Mouse (Mus musculus): ENCODE measurements around the gene Slc15a4. TPM values are rescaled to one million over a fixed set of nuclear protein-coding genes. Genes with fewer than 3 reads are reported as not detected.

Slc15a4 gene
- polyA plus RNA-seq, 1 experiment from 2014 or later = 9.8 TPM

DNA sequence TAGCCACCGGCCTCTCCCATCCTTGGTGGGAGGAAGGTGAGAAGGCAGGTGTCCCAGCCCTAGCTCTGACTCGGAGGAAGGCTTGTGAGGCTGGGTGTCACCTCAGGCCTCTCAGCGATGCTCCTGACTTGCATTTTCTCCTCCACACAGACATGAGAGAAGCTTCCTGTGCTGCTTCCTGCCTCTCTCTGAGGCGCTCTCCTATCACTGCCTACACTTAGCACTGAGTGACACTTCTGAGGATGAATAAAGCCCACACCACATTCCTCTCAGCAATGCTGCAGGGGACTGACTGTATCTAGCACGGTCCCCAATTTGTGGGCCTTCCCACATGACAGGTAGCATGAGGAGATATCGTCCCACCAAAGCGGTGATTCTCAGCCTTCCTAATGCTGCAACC is 35.8 kb downstream of the Slc15a4 start:
- Histone ChIP-seq H3K4me3 (replicated peaks) (no peak overlapping the region), H3K27ac (replicated peaks) (no peak overlapping the region), H3K27me3 (no peaks in the 10 kb centered on the region), H3K4me1 (replicated peaks) (no peaks in the 10 kb centered on the region), H3K9me3 (replicated peaks) (no peaks in the 10 kb centered on the region), H3K4me2 (no peak overlapping the region), H3K9ac (no peak overlapping the region), H3K36me3 (replicated peaks) (peaks cover 98% of the 10 kb centered on the region)
- WGBS (ENCODE audit: insufficient replicate concordance) = 66% methylated on average over 7 of the region's 7 CpGs
- ATAC-seq (ENCODE audit: insufficient read depth) = no peak

DNA sequence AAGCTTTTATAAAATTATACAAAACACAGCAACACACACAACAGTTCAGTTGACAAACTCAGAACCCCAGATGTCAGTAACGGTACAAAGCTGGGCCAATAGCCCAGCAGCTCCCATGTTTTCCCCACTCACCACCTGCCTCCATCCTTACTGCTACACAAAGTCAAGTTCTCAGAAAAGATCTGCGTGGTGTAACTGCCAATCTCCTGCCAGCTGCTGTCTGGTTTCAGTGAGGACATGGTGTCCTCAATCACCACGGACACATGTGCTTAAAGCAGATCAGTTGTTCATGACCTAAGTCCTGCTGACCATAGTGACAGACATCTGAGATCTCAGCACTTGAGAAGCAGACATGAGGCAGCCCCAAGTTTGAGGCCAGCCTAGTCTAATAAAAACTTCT is 37.0 kb downstream of the Slc15a4 start:
- Histone ChIP-seq H3K9me3 (replicated peaks) (no peaks in the 10 kb centered on the region), H3K9ac (no peak overlapping the region), H3K4me3 (replicated peaks) (no peak overlapping the region), H3K27me3 (no peaks in the 10 kb centered on the region), H3K36me3 (replicated peaks) (peaks cover 86% of the 10 kb centered on the region), H3K27ac (replicated peaks) (no peak overlapping the region), H3K4me1 (replicated peaks) (no peaks in the 10 kb centered on the region), H3K4me2 (no peak overlapping the region)
- 74% methylated on average over 3 of the region's 3 CpGs for WGBS (ENCODE audit: insufficient replicate concordance)
- no peak for ATAC-seq (ENCODE audit: insufficient read depth)

DNA sequence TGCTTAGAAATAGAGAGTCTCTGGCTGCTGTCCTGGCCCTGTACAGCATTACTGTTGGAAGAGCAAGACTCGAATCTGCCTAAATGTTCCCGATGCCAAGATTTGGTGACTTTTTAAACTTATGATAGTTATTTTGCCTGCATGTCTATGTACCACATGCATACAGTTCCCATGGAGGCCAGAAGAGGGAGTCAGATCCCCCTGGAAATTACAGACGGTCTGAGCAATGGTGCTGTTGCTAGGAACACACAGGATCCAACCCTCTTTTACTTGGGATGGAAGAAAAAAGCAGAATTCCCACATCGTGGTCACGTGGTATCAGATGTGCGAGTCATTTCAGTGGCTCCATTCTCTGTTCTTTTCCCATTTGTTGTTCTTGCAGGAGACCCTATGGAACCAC is 39.8 kb downstream of the Slc15a4 start:
- Histone ChIP-seq H3K4me3 (replicated peaks) (no peak overlapping the region), H3K9me3 (replicated peaks) (no peaks in the 10 kb centered on the region), H3K9ac (no peak overlapping the region), H3K4me1 (replicated peaks) (no peaks in the 10 kb centered on the region), H3K36me3 (replicated peaks) (peaks cover 58% of the 10 kb centered on the region), H3K27me3 (no peaks in the 10 kb centered on the region), H3K4me2 (no peak overlapping the region), H3K27ac (replicated peaks) (no peak overlapping the region)
- no peak for ATAC-seq (ENCODE audit: insufficient read depth)
- 72% methylated on average over 6 of the region's 6 CpGs for WGBS (ENCODE audit: insufficient replicate concordance)

DNA sequence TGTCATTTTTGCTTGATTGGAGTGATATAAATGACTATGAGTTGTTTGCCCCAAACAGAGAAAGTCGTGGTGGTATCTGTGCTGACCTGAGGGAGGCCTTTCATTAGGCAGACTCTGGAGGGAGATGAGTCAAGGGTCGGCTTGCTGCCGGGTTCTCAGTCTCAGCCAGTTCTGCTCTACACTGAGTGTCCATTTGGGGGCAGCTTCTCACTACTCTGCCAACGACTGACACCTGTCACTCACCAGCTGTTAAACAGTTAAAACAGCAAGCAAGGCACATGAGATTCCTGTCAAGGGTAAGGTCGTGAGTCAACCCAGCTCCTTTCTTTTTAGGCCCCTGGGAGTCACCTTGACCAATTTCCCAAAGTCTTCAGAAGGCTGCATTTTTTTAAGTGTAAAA is 40.3 kb downstream of the Slc15a4 start:
- no peak for ATAC-seq (ENCODE audit: insufficient read depth)
- WGBS (ENCODE audit: insufficient replicate concordance) = 59% methylated on average over 5 of the region's 5 CpGs
- H3K36me3 ChIP-seq (replicated peaks) = peaks cover 53% of the 10 kb centered on the region

DNA sequence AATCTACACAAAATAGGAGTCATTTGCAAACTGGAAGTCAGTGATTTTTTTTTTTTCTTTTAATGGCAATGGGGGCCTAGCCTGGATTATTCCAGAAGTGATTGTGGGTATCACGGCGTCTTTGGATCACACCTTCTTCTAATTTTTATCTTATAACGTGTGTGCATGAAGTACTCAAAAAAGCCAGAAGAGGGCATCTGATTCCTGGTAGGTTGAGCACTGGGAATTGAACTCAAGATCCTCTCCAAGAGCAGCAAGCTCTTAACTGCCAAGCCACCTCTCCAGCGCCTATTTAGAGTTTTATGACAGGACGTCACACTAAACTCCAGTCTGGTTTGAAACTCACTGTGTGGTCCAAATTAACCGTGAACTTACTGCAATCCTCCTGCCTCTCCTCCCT is 44.8 kb downstream of the Slc15a4 start:
- 51% methylated on average over 6 of the region's 6 CpGs for WGBS (ENCODE audit: insufficient replicate concordance)

More for the DNA sequence above, 40.3 kb downstream of the Slc15a4 start:
- Histone ChIP-seq H3K4me3 (replicated peaks) (no peak overlapping the region), H3K9me3 (replicated peaks) (no peaks in the 10 kb centered on the region), H3K9ac (no peak overlapping the region), H3K4me2 (no peak overlapping the region), H3K27ac (replicated peaks) (no peak overlapping the region), H3K4me1 (replicated peaks) (no peaks in the 10 kb centered on the region), H3K27me3 (no peaks in the 10 kb centered on the region)

DNA sequence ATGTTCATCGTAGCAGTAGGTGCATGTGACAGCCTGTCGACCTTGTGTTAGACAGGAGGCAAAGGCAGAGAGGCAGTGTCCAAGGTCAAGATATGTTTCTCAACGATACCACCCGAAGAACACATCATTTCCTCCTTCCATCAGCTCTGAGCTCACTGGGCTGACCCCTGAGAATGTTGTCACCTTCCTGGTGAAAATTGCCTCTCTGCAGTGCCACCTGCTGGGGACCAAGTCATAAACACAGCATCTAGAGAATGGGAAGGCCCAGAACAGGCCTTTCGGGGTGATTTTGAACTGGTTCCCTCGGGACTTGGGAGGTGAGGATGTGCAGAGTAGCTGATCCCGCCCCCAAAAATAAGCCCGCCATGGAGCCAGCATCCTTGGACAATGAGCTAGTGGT is 49.0 kb downstream of the Slc15a4 start:
- Histone ChIP-seq H3K9ac (no peak overlapping the region), H3K36me3 (replicated peaks) (no peaks in the 10 kb centered on the region), H3K27ac (replicated peaks) (no peak overlapping the region), H3K27me3 (no peaks in the 10 kb centered on the region), H3K4me3 (replicated peaks) (no peak overlapping the region), H3K9me3 (replicated peaks) (no peaks in the 10 kb centered on the region), H3K4me1 (replicated peaks) (no peaks in the 10 kb centered on the region), H3K4me2 (no peak overlapping the region)
- 53% methylated on average over 8 of the region's 8 CpGs for WGBS (ENCODE audit: insufficient replicate concordance)
- no peak for ATAC-seq (ENCODE audit: insufficient read depth)

More for the DNA sequence above, 44.8 kb downstream of the Slc15a4 start:
- Histone ChIP-seq H3K27ac (replicated peaks) (no peak overlapping the region), H3K4me3 (replicated peaks) (no peak overlapping the region), H3K4me2 (no peak overlapping the region), H3K9me3 (replicated peaks) (no peaks in the 10 kb centered on the region), H3K9ac (no peak overlapping the region), H3K27me3 (no peaks in the 10 kb centered on the region), H3K36me3 (replicated peaks) (peaks cover 8% of the 10 kb centered on the region; the same call in 1 of the 2 replicates), H3K4me1 (replicated peaks) (no peaks in the 10 kb centered on the region)
- ATAC-seq (ENCODE audit: insufficient read depth) = no peak

DNA sequence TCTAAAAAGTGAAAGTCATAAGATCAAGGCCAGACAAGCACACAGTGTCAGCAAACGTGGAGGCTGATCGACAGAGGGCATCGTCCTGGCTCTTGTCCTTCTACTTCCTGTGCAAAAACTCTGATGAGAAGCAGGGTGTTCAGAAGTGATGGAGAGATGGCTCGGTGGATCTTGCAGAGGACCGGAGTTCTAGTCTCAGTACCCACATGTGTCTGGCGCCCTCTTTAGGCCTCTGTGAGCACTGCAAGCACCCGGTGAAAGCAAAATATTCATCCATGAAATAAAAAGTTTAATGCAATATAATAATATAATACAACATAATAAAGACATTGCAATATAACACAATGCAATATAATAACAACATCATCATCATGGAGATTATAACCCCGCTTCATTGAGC is 55.3 kb downstream of the Slc15a4 start:
- H3K4me1 ChIP-seq (replicated peaks) = no peaks in the 10 kb centered on the region
- H3K27ac ChIP-seq (replicated peaks) = no peak overlapping the region
- H3K27me3 ChIP-seq = no peaks in the 10 kb centered on the region
- no peaks in the 10 kb centered on the region for H3K9me3 ChIP-seq (replicated peaks)
- H3K9ac ChIP-seq = no peak overlapping the region
- no peak for ATAC-seq (ENCODE audit: insufficient read depth)
- H3K4me2 ChIP-seq = no peak overlapping the region
- no peaks in the 10 kb centered on the region for H3K36me3 ChIP-seq (replicated peaks)
- WGBS (ENCODE audit: insufficient replicate concordance) = 46% methylated on average over 8 of the region's 8 CpGs
- no peak overlapping the region for H3K4me3 ChIP-seq (replicated peaks)

DNA sequence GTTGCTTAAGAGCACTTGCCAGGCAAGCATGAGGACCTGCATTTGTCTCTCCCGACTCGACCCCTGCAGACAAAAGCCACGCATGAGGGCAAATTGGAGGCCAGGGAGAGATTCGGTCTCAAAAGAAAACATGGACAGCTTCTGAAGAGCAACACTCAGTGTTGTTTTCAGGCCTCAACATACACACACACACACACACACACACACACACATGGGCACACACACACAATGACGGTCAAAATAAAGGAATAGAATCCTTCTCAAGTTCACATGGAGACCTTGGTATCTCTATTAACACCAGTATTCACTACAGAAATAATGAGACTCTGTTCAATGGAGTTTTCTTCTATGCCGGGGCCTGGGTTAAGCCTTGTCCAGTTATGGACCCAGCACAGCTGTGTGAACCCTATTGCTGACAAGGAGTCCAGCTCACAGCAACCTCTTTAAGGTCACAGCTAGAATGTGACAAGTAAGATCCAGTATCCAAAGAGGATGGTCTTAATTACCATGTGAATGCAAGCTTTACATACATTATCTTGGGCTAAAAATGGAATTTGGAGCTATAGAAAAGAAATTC is 65.4 kb downstream of the Slc15a4 start:
- no peak overlapping the region for H3K4me2 ChIP-seq
- ATAC-seq (ENCODE audit: insufficient read depth) = no peak
- H3K27me3 ChIP-seq = no peaks in the 10 kb centered on the region
- H3K4me1 ChIP-seq (replicated peaks) = no peaks in the 10 kb centered on the region
- no peak overlapping the region for H3K9ac ChIP-seq
- H3K27ac ChIP-seq (replicated peaks) = no peak overlapping the region
- H3K36me3 ChIP-seq (replicated peaks) = no peaks in the 10 kb centered on the region
- no peak overlapping the region for H3K4me3 ChIP-seq (replicated peaks)
- WGBS (ENCODE audit: insufficient replicate concordance) = 59% methylated on average over 6 of the region's 6 CpGs
- no peaks in the 10 kb centered on the region for H3K9me3 ChIP-seq (replicated peaks)

DNA sequence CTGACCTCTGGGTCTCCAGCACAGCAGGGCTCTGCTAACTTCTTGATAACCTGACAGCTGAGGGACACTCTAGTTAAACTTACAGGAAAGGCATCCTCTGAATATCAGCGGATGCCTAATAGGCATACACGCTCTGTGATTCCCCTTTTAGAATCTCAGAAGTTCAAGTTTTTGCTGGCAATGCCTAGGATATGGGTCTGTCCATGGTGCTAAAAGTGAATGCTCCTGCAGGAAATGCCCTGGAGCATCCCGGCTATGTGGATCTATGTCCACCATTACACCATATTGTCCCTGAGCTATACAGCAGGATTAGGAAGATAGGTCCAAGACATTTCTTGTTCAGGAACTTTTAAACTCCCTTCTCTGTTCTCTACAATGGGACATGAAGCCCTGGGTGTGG is 71.6 kb downstream of the Slc15a4 start:
- Histone ChIP-seq H3K9me3 (replicated peaks) (no peaks in the 10 kb centered on the region), H3K27ac (replicated peaks) (no peak overlapping the region), H3K4me3 (replicated peaks) (no peak overlapping the region), H3K27me3 (no peaks in the 10 kb centered on the region), H3K4me1 (replicated peaks) (no peaks in the 10 kb centered on the region), H3K9ac (no peak overlapping the region), H3K4me2 (no peak overlapping the region), H3K36me3 (replicated peaks) (no peaks in the 10 kb centered on the region)
- ATAC-seq (ENCODE audit: insufficient read depth) = no peak
- 73% methylated on average over 3 of the region's 3 CpGs for WGBS (ENCODE audit: insufficient replicate concordance)

DNA sequence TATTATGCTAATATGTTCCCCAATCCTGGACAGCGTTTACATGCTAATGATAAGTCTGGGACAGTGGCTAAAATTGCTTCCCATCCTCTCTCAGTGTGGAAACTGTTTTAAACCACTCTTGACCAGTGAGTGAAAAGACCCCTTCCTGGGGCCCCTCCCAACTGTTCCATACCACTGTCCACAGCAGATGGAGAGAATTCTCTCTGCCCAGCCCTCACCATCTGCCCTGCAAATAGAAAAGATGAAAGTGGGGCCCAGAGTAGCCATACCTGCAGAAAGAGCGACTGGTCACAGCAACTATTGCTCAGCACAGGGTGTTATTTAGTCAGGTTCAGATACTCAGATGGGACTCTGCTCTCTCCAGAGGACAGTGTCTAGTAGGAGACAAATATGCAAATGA is 84.6 kb downstream of the Slc15a4 start:
- WGBS (ENCODE audit: insufficient replicate concordance) = 51% methylated on average over 2 of the region's 2 CpGs

DNA sequence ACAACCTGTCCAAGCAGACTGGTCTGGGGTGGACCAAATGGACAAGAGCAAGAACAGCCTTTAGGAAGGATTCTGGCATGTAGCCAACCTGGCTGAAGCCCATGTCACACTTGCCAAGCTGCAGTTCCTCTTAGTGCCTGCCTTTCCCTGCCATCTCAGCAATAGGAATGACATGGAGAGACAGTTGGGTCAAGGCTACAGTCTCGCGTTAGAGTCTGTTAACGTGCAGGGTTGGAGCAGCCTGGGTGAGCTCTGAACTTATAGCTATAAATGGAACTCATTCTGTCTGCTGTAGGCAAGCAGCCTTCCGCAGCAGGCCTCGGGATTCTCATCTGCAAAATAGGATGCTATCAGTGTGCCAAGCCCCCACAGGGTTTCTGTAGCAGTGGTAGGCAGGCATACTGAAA is 86.1 kb downstream of the Slc15a4 start:
- Histone ChIP-seq H3K36me3 (replicated peaks) (no peaks in the 10 kb centered on the region), H3K27ac (replicated peaks) (no peak overlapping the region), H3K4me1 (replicated peaks) (no peaks in the 10 kb centered on the region), H3K9ac (no peak overlapping the region), H3K4me2 (no peak overlapping the region), H3K9me3 (replicated peaks) (0 out of 2 replicates have a peak, but pooled peaks cover 4% of the 10 kb centered on the region), H3K4me3 (replicated peaks) (no peak overlapping the region), H3K27me3 (no peaks in the 10 kb centered on the region)
- WGBS (ENCODE audit: insufficient replicate concordance) = 66% methylated on average over 5 of the region's 5 CpGs
- ATAC-seq (ENCODE audit: insufficient read depth) = no peak

More for the DNA sequence above, 84.6 kb downstream of the Slc15a4 start:
- ATAC-seq (ENCODE audit: insufficient read depth) = no peak
- Histone ChIP-seq H3K27ac (replicated peaks) (no peak overlapping the region), H3K4me2 (no peak overlapping the region), H3K9ac (no peak overlapping the region), H3K27me3 (no peaks in the 10 kb centered on the region), H3K9me3 (replicated peaks) (0 out of 2 replicates have a peak, but pooled peaks cover 4% of the 10 kb centered on the region), H3K4me1 (replicated peaks) (no peaks in the 10 kb centered on the region), H3K4me3 (replicated peaks) (no peak overlapping the region), H3K36me3 (replicated peaks) (no peaks in the 10 kb centered on the region)

Measured in liver, embryonic 15.5 days (tissue).